In genomic region chr11:105364386-105365065, GRCm38 (mm10) we compare ENCODE assay signal across 8 mouse cellular contexts.
DNase-seq lines count a peak whose midpoint lies in the region; ATAC-seq lines count a peak whose summit lies in the region.

No protein-coding gene starts in this region.

- peaks cover 51% of the 10 kb centered on the region for H3K4me1 ChIP-seq in liver, embryonic 11.5 days (replicated peaks; ENCODE audit: control insufficient read depth, insufficient read depth, low read length)
- peaks cover 37% of the 10 kb centered on the region for H3K4me1 ChIP-seq in neural tube, embryonic 15.5 days

- H3K9me3 ChIP-seq in liver, embryonic 11.5 days (ENCODE audit: control insufficient read depth, low read length) = no peaks in the 10 kb centered on the region
- H3K9me3 ChIP-seq in neural tube, embryonic 15.5 days (replicated peaks) = no peaks in the 10 kb centered on the region

- peaks cover 15% of the 10 kb centered on the region for H3K27me3 ChIP-seq in liver, embryonic 11.5 days (replicated peaks; ENCODE audit: control insufficient read depth, insufficient read depth, low read length)
- H3K27me3 ChIP-seq in neural tube, embryonic 15.5 days (replicated peaks) = no peaks in the 10 kb centered on the region

- H3K9ac ChIP-seq in liver, embryonic 11.5 days (ENCODE audit: low read depth, low read length) = 0 out of 2 replicates have a peak overlapping the region, but pooled peaks have one; percentile 7
- peak overlapping the region; percentile 64 for H3K9ac ChIP-seq in neural tube, embryonic 15.5 days (replicated peaks)

- H3K27ac ChIP-seq in liver, embryonic 11.5 days (ENCODE audit: low read depth, low read length) = no peak overlapping the region
- H3K27ac ChIP-seq in neural tube, embryonic 15.5 days (replicated peaks) = peak overlapping the region; percentile 87

- peak overlapping the region; percentile 15 for H3K4me2 ChIP-seq in liver, embryonic 11.5 days
- peak overlapping the region; percentile 67 for H3K4me2 ChIP-seq in neural tube, embryonic 15.5 days

- H3K4me3 ChIP-seq in liver, embryonic 11.5 days (ENCODE audit: low read depth, low read length) = no peak overlapping the region
- peak overlapping the region; percentile 51 for H3K4me3 ChIP-seq in neural tube, embryonic 15.5 days (replicated peaks)

- no peaks in the 10 kb centered on the region for H3K36me3 ChIP-seq in liver, embryonic 11.5 days (ENCODE audit: control insufficient read depth, insufficient read depth, low read length)
- H3K36me3 ChIP-seq in neural tube, embryonic 15.5 days = no peaks in the 10 kb centered on the region

- ATAC-seq in liver, embryonic 11.5 days (replicated peaks; ENCODE audit: low FRiP score) = no peak
- 0 out of 2 replicates have a peak, but pooled peaks have one; percentile 10 for ATAC-seq in neural tube, embryonic 15.5 days (ENCODE audit: low FRiP score)

- WGBS in liver, embryonic 11.5 days = 29% methylated on average over 12 of the region's 12 CpGs
- 4% methylated on average over 12 of the region's 12 CpGs for WGBS in neural tube, embryonic 15.5 days

- DNase-seq in adrenal gland, adult (ENCODE audit: inconsistent age in 2 of 2, low spot score in 1 of 2) = peak; percentile 50 to 78
- DNase-seq in adrenal gland, adult 18-20 months (ENCODE audit: low spot score in 2 of 2) = no peak
- peak; percentile 9 for DNase-seq in adrenal gland, postnatal 25 days
- peak; percentile 50 to 78 for DNase-seq in heart, adult 9 months (ENCODE audit: low spot score in 2 of 2)
- peak; percentile 38 for DNase-seq in kidney, adult 11 months
- DNase-seq in liver, embryonic 11.5 days (ENCODE audit: low spot score) = no peak
- DNase-seq in spleen, postnatal 4 days (ENCODE audit: low spot score in 2 of 2) = no peak

Comparison
In these comparisons a context has a peak if more than half of its experiments do, and no peak if none do; other contexts are left out.
1. DNase-seq: peak in adrenal gland, adult (2 of 2), adrenal gland, postnatal 25 days (single experiment), heart, adult 9 months (2 of 2) and kidney, adult 11 months (single experiment); none in adrenal gland, adult 18-20 months (0 of 2), liver, embryonic 11.5 days (single experiment) and spleen, postnatal 4 days (0 of 2).